Mouse (Mus musculus): ENCODE measurements at regions not wholly inside any gene's neighbourhood (a gene's known extent, or its start where the extent isn't known, plus 50 kb on each side); places are given as distances from the start of the nearest gene placed in this dataset.

GRCm38 (mm10) chr2:137553871-137554270 lies 437.4 kb upstream of the Jag1 start:
- TF ChIP-seq POLR2A (IDR thresholded peaks at IDR 0.05; ENCODE audit: borderline replicate concordance, insufficient read depth, low read length), result no peak
- TF ChIP-seq CTCF (IDR thresholded peaks at IDR 0.05; ENCODE audit: borderline replicate concordance, insufficient read depth, low read depth, low read length), result no peak

All from cerebellum, adult 2 months (tissue).